Mouse (Mus musculus): ENCODE results near the gene Dchs1. TPM values are rescaled to one million over a fixed set of nuclear protein-coding genes. Genes with fewer than 3 reads are reported as not detected.
A peak's percentile ranks its signal among the peaks of the same experiment; 100 is the strongest.

The Dchs1 gene
- polyA plus RNA-seq, 2 experiments = 28.5 to 48.6 TPM

- peaks cover 47% of the 10 kb centered on the region for H3K36me3 ChIP-seq (ENCODE audit: control insufficient read depth, insufficient read depth, low read length)
- H3K9ac ChIP-seq (ENCODE audit: low read depth, low read length, severe bottlenecking) = peak overlapping the region; percentile 28; the same call in 1 of the 2 replicates
- DNase-seq (ENCODE audit: low spot score) (no peak), ATAC-seq (ENCODE audit: low FRiP score, low read depth) (no peak)
- H3K27ac ChIP-seq (replicated peaks; ENCODE audit: low read depth, low read length) = no peak overlapping the region
- WGBS = 22% methylated on average over 4 of the region's 4 CpGs
- H3K27me3 ChIP-seq (ENCODE audit: control insufficient read depth, insufficient read depth, low read length) = no peaks in the 10 kb centered on the region
- H3K4me3 ChIP-seq (replicated peaks; ENCODE audit: low read length) = 0 out of 2 replicates have a peak overlapping the region, but pooled peaks have one; percentile 0
- no peak for TF ChIP-seq POLR2A (IDR thresholded peaks at IDR 0.05; ENCODE audit: borderline replicate concordance, extremely low read depth, insufficient read depth, insufficient read length)
- no peaks in the 10 kb centered on the region for H3K9me3 ChIP-seq (ENCODE audit: control insufficient read depth, low read length)
- peaks cover 19% of the 10 kb centered on the region for H3K4me1 ChIP-seq (ENCODE audit: control insufficient read depth, insufficient read depth, low read length)
- H3K4me2 ChIP-seq (replicated peaks; ENCODE audit: low read depth, low read length, severe bottlenecking) = peak overlapping the region; percentile 26; the same call in 1 of the 2 replicates
Measured at GRCm38 (mm10) chr7:105784556-105784955, 2.9 kb downstream of the Dchs1 start.

- peaks cover 26% of the 10 kb centered on the region for H3K4me1 ChIP-seq (ENCODE audit: control insufficient read depth, insufficient read depth, low read length)
- H3K4me3 ChIP-seq (replicated peaks; ENCODE audit: low read length) = no peak overlapping the region
- H3K9ac ChIP-seq (ENCODE audit: low read depth, low read length, severe bottlenecking) = no peak overlapping the region
Measured at GRCm38 (mm10) chr7:105783861-105784260, 3.6 kb downstream of the Dchs1 start.

GRCm38 (mm10) chr7:105778553-105779265 lies 8.7 kb downstream of the Dchs1 start:
- H3K4me2 ChIP-seq (replicated peaks; ENCODE audit: low read depth, low read length, severe bottlenecking) = peak overlapping the region; percentile 79
- ATAC-seq (ENCODE audit: low FRiP score, low read depth) (peak; percentile 88), DNase-seq (ENCODE audit: low spot score) (peak; percentile 73)
- peaks cover 51% of the 10 kb centered on the region for H3K36me3 ChIP-seq (ENCODE audit: control insufficient read depth, insufficient read depth, low read length)
- no peaks in the 10 kb centered on the region for H3K9me3 ChIP-seq (ENCODE audit: control insufficient read depth, low read length)
- TF ChIP-seq POLR2A (IDR thresholded peaks at IDR 0.05; ENCODE audit: borderline replicate concordance, extremely low read depth, insufficient read depth, insufficient read length) = no peak
- 9% methylated on average over 4 of the region's 4 CpGs for WGBS
- H3K9ac ChIP-seq (ENCODE audit: low read depth, low read length, severe bottlenecking) = peak overlapping the region; percentile 48
- no peaks in the 10 kb centered on the region for H3K27me3 ChIP-seq (ENCODE audit: control insufficient read depth, insufficient read depth, low read length)
- H3K4me3 ChIP-seq (replicated peaks; ENCODE audit: low read length) = peak overlapping the region; percentile 41
- peak overlapping the region; percentile 94 for H3K27ac ChIP-seq (replicated peaks; ENCODE audit: low read depth, low read length)
- H3K4me1 ChIP-seq (ENCODE audit: control insufficient read depth, insufficient read depth, low read length) = peaks cover 25% of the 10 kb centered on the region

More at GRCm38 (mm10) chr7:105783861-105784260, 3.6 kb downstream of the Dchs1 start:
- ATAC-seq (ENCODE audit: low FRiP score, low read depth) (no peak), DNase-seq (ENCODE audit: low spot score) (no peak)
- Histone ChIP-seq H3K4me2 (replicated peaks; ENCODE audit: low read depth, low read length, severe bottlenecking) (no peak overlapping the region), H3K27ac (replicated peaks; ENCODE audit: low read depth, low read length) (no peak overlapping the region), H3K9me3 (ENCODE audit: control insufficient read depth, low read length) (no peaks in the 10 kb centered on the region), H3K36me3 (ENCODE audit: control insufficient read depth, insufficient read depth, low read length) (peaks cover 47% of the 10 kb centered on the region), H3K27me3 (ENCODE audit: control insufficient read depth, insufficient read depth, low read length) (no peaks in the 10 kb centered on the region)
- 47% methylated on average over 4 of the region's 4 CpGs for whole genome bisulfite sequencing
- no peak for TF ChIP-seq POLR2A (IDR thresholded peaks at IDR 0.05; ENCODE audit: borderline replicate concordance, extremely low read depth, insufficient read depth, insufficient read length)

- peak overlapping the region; percentile 41 for H3K4me3 ChIP-seq (replicated peaks; ENCODE audit: low read length)
- H3K9me3 ChIP-seq (ENCODE audit: control insufficient read depth, low read length) = no peaks in the 10 kb centered on the region
- H3K4me1 ChIP-seq (ENCODE audit: control insufficient read depth, insufficient read depth, low read length) = peaks cover 25% of the 10 kb centered on the region
- peak overlapping the region; percentile 94 for H3K27ac ChIP-seq (replicated peaks; ENCODE audit: low read depth, low read length)
- peak overlapping the region; percentile 79 for H3K4me2 ChIP-seq (replicated peaks; ENCODE audit: low read depth, low read length, severe bottlenecking)
- 13% methylated on average over 13 of the region's 13 CpGs for WGBS
- ATAC-seq (ENCODE audit: low FRiP score, low read depth) = peak; percentile 95
- H3K9ac ChIP-seq (ENCODE audit: low read depth, low read length, severe bottlenecking) = peak overlapping the region; percentile 48
- H3K36me3 ChIP-seq (ENCODE audit: control insufficient read depth, insufficient read depth, low read length) = peaks cover 46% of the 10 kb centered on the region
- no peaks in the 10 kb centered on the region for H3K27me3 ChIP-seq (ENCODE audit: control insufficient read depth, insufficient read depth, low read length)
- TF ChIP-seq POLR2A (IDR thresholded peaks at IDR 0.05; ENCODE audit: borderline replicate concordance, extremely low read depth, insufficient read depth, insufficient read length) = no peak
- DNase-seq (ENCODE audit: low spot score) = peak; percentile 87
Measured at GRCm38 (mm10) chr7:105777797-105778552, 9.5 kb downstream of the Dchs1 start.

- DNase-seq (ENCODE audit: low spot score) (no peak), ATAC-seq (ENCODE audit: low FRiP score, low read depth) (no peak)
- H3K4me2 ChIP-seq (replicated peaks; ENCODE audit: low read depth, low read length, severe bottlenecking) = peak overlapping the region; percentile 79
- peaks cover 49% of the 10 kb centered on the region for H3K36me3 ChIP-seq (ENCODE audit: control insufficient read depth, insufficient read depth, low read length)
- peak overlapping the region; percentile 41 for H3K4me3 ChIP-seq (replicated peaks; ENCODE audit: low read length)
- H3K9ac ChIP-seq (ENCODE audit: low read depth, low read length, severe bottlenecking) = peak overlapping the region; percentile 48; the same call in 1 of the 2 replicates
- H3K27me3 ChIP-seq (ENCODE audit: control insufficient read depth, insufficient read depth, low read length) = no peaks in the 10 kb centered on the region
- no peak for TF ChIP-seq POLR2A (IDR thresholded peaks at IDR 0.05; ENCODE audit: borderline replicate concordance, extremely low read depth, insufficient read depth, insufficient read length)
- H3K27ac ChIP-seq (replicated peaks; ENCODE audit: low read depth, low read length) = peak overlapping the region; percentile 94; the same call in 1 of the 2 replicates
- peaks cover 25% of the 10 kb centered on the region for H3K4me1 ChIP-seq (ENCODE audit: control insufficient read depth, insufficient read depth, low read length)
- H3K9me3 ChIP-seq (ENCODE audit: control insufficient read depth, low read length) = no peaks in the 10 kb centered on the region
- 78% methylated on average over 1 of the region's 1 CpGs for WGBS
Measured at GRCm38 (mm10) chr7:105777316-105777715, 10.1 kb downstream of the Dchs1 start.
